In genomic region chr16:93461406-93462285, GRCm38 (mm10) we compare ENCODE assay signal across 22 mouse cellular contexts.
DNase-seq lines count a peak whose midpoint lies in the region; ATAC-seq and TF ChIP-seq lines count a peak whose summit lies in the region.
"Had no signal": no experiment of that assay in that cellular context is flagged by ENCODE, and none has a peak within 500 bp of the region (broad histone marks: within the 10 kb centered on the region; RNA-seq: fewer than 3 reads in every experiment).

No protein-coding gene starts in this region.

- TF ChIP-seq POLR2A in heart, adult 2 months (IDR thresholded peaks at IDR 0.05; ENCODE audit: insufficient read depth, low read depth, low read length), result no peak

- H3K9ac ChIP-seq in heart, adult 2 months (ENCODE audit: low read depth, low read length), result no peak overlapping the region
- H3K9ac ChIP-seq in lung, embryonic 15.5 days, result no peak overlapping the region
- H3K9ac ChIP-seq in heart, embryonic 14.5 days (ENCODE audit: low read length), result no peak overlapping the region
- H3K9ac ChIP-seq in stomach, embryonic 16.5 days (ENCODE audit: low read length), result peak overlapping the region; percentile 34; the same call in 1 of the 2 replicates
- H3K9ac ChIP-seq: forebrain, postnatal 0 days; intestine, embryonic 15.5 days; limb, embryonic 12.5 days had no signal

- no peaks in the 10 kb centered on the region for H3K36me3 ChIP-seq in heart, adult 2 months (ENCODE audit: control insufficient read depth, insufficient read depth, low read length)
- no peaks in the 10 kb centered on the region for H3K36me3 ChIP-seq in lung, embryonic 15.5 days
- no peaks in the 10 kb centered on the region for H3K36me3 ChIP-seq in heart, embryonic 14.5 days (ENCODE audit: control insufficient read depth, insufficient read depth, low read length)
- H3K36me3 ChIP-seq in stomach, embryonic 16.5 days (ENCODE audit: control insufficient read depth, insufficient read depth, low read length), result no peaks in the 10 kb centered on the region
- H3K36me3 ChIP-seq: intestine, embryonic 15.5 days; limb, embryonic 12.5 days had no signal

- H3K4me3 ChIP-seq in heart, adult 2 months, result no peak overlapping the region
- H3K4me3 ChIP-seq in lung, embryonic 15.5 days, result no peak overlapping the region
- no peak overlapping the region for H3K4me3 ChIP-seq in heart, embryonic 14.5 days (ENCODE audit: control insufficient read depth in 1 of 2, insufficient read depth in 1 of 2, low read depth in 1 of 2, low read length in 2 of 2)
- no peak overlapping the region for H3K4me3 ChIP-seq in stomach, embryonic 16.5 days (replicated peaks; ENCODE audit: low read length)
- H3K4me3 ChIP-seq: erythroblast, embryonic 14.5 days; intestine, embryonic 15.5 days; limb, embryonic 12.5 days; megakaryocyte, embryonic 14.5 days had no signal

- no peaks in the 10 kb centered on the region for H3K9me3 ChIP-seq in lung, embryonic 15.5 days
- no peaks in the 10 kb centered on the region for H3K9me3 ChIP-seq in heart, embryonic 14.5 days (ENCODE audit: control insufficient read depth, low read length)
- H3K9me3 ChIP-seq in stomach, embryonic 16.5 days (replicated peaks; ENCODE audit: control insufficient read depth, low read length), result no peaks in the 10 kb centered on the region
- H3K9me3 ChIP-seq: intestine, embryonic 15.5 days; limb, embryonic 12.5 days; megakaryocyte, embryonic 14.5 days had no signal

- no peak for TF ChIP-seq EP300 in heart, adult 2 months (IDR thresholded peaks at IDR 0.05; ENCODE audit: insufficient read depth, low read depth, low read length)

- 36% methylated on average over 27 of the region's 27 CpGs for WGBS in heart, adult 2 months
- 25% methylated on average over 27 of the region's 27 CpGs for whole genome bisulfite sequencing in lung, embryonic 15.5 days
- WGBS in heart, embryonic 14.5 days, result 52% methylated on average over 27 of the region's 27 CpGs
- WGBS in stomach, embryonic 16.5 days, result 45% methylated on average over 27 of the region's 27 CpGs

- peaks cover 3% of the 10 kb centered on the region for H3K4me1 ChIP-seq in heart, adult 2 months (ENCODE audit: control insufficient read depth, insufficient read depth, low read length)
- peaks cover 34% of the 10 kb centered on the region for H3K4me1 ChIP-seq in lung, embryonic 15.5 days
- H3K4me1 ChIP-seq in heart, embryonic 14.5 days (ENCODE audit: control insufficient read depth in 2 of 2, insufficient read depth in 2 of 2, low read length in 2 of 2), result peaks cover 14 to 18% of the 10 kb centered on the region in 2 experiments
- peaks cover 16% of the 10 kb centered on the region for H3K4me1 ChIP-seq in stomach, embryonic 16.5 days (ENCODE audit: control insufficient read depth, insufficient read depth, low read length)
- H3K4me1 ChIP-seq: intestine, embryonic 15.5 days; megakaryocyte, embryonic 14.5 days had no signal

- H3K27ac ChIP-seq in heart, adult 2 months, result no peak overlapping the region
- H3K27ac ChIP-seq in lung, embryonic 15.5 days, result peak overlapping the region; percentile 62
- peak overlapping the region; percentile 47 to 78 for H3K27ac ChIP-seq in heart, embryonic 14.5 days (replicated peaks in 1 of 2; ENCODE audit: control insufficient read depth in 1 of 2, insufficient read depth in 1 of 2, low read depth in 2 of 2, low read length in 2 of 2)
- peak overlapping the region; percentile 15; the same call in 1 of the 2 replicates for H3K27ac ChIP-seq in stomach, embryonic 16.5 days (ENCODE audit: low read length)
- H3K27ac ChIP-seq: intestine, embryonic 15.5 days; limb, embryonic 12.5 days had no signal

- no peaks in the 10 kb centered on the region for H3K27me3 ChIP-seq in heart, adult 2 months (ENCODE audit: control insufficient read depth, insufficient read depth, low read length)
- H3K27me3 ChIP-seq in lung, embryonic 15.5 days, result no peaks in the 10 kb centered on the region; the same call in 1 of the 2 replicates
- no peaks in the 10 kb centered on the region; the same call in 1 of the 2 replicates for H3K27me3 ChIP-seq in heart, embryonic 14.5 days (ENCODE audit: control insufficient read depth, insufficient read depth, low read length)
- no peaks in the 10 kb centered on the region for H3K27me3 ChIP-seq in stomach, embryonic 16.5 days (ENCODE audit: control insufficient read depth, insufficient read depth, low read length)
- H3K27me3 ChIP-seq: CH12.LX; intestine, embryonic 15.5 days had no signal

- intact Hi-C loops in heart, adult 2 months (cut with DNase I), result no loop called here
- intact Hi-C loops in left cerebral cortex, postnatal 25 days (cut with DNase I), result no loop called here

- TF ChIP-seq CTCF in heart, adult 2 months (IDR thresholded peaks at IDR 0.05), result no peak

- ATAC-seq in lung, embryonic 15.5 days (ENCODE audit: borderline replicate concordance, extremely low read depth, low FRiP score, low TSS enrichment), result peak; percentile 40; the same call in 1 of the 2 replicates
- peak; percentile 38 for ATAC-seq in heart, embryonic 14.5 days (ENCODE audit: insufficient number of reproducible peaks, insufficient read depth, low FRiP score, low read depth)
- ATAC-seq in stomach, embryonic 16.5 days (ENCODE audit: insufficient read depth, low FRiP score), result peak; percentile 44; the same call in 1 of the 2 replicates
- ATAC-seq in cerebellum, adult (ENCODE audit: insufficient number of reproducible peaks, low FRiP score, low TSS enrichment), result no peak
- ATAC-seq: forebrain, postnatal 0 days; intestine, embryonic 15.5 days; midbrain, embryonic 16.5 days had no signal

- H3K4me2 ChIP-seq in lung, embryonic 15.5 days, result peak overlapping the region; percentile 29
- H3K4me2 ChIP-seq in heart, embryonic 14.5 days (ENCODE audit: low read length), result peak overlapping the region; percentile 21; the same call in 1 of the 2 replicates
- H3K4me2 ChIP-seq in stomach, embryonic 16.5 days (ENCODE audit: low read depth, low read length), result no peak overlapping the region
- H3K4me2 ChIP-seq: intestine, embryonic 15.5 days; limb, embryonic 12.5 days had no signal

- peak; percentile 11 to 28 for DNase-seq in heart, adult 18-20 months
- DNase-seq in heart, adult 2 months, result no peak
- DNase-seq in lung, postnatal 36 days, result no peak
- no peak for DNase-seq in left cerebral cortex, postnatal 25 days (ENCODE audit: low spot score in 2 of 2)
- DNase-seq: adrenal gland, postnatal 25 days; cerebellum, adult 9-11 months; embryo, embryonic 11 days; forebrain, postnatal 0 days; gastrocnemius, postnatal 14 days; kidney, postnatal 4 days; layer of hippocampus, postnatal 36 days; right cerebral cortex, postnatal 25 days had no signal

- no peaks in the 10 kb centered on the region for H3K79me2 ChIP-seq in heart, adult 2 months (replicated peaks; ENCODE audit: control insufficient read depth, insufficient read depth, low read length)

Comparison
In these comparisons a context has a peak if more than half of its experiments do, and no peak if none do; other contexts are left out.
1. DNase-seq: peak in heart, adult 18-20 months (2 of 2); none in heart, adult 2 months (0 of 2), lung, postnatal 36 days (single experiment) and left cerebral cortex, postnatal 25 days (0 of 2).